Mouse (Mus musculus) embryonic fibroblast, embryonic 13.5 days (primary cell): ENCODE measurements at regions not wholly inside any gene's neighbourhood (a gene's known extent, or its start where the extent isn't known, plus 50 kb on each side); places are given as distances from the start of the nearest gene placed in this dataset.

Experiments
- CTCF ChIP-seq: IDR thresholded peaks from 2 replicates; pipeline ENCODE4 v1.5.1; 2011; ENCODE audit warnings: mild to moderate bottlenecking, control low read depth, low read length, moderate library complexity, borderline replicate concordance; ENCODE audit not compliant: insufficient read depth
- POLR2A ChIP-seq: IDR thresholded peaks from 2 replicates; pipeline ENCODE4 v1.6.1; 2011; ENCODE audit warnings: low read depth, mild to moderate bottlenecking, control low read depth, low read length, moderate library complexity

DNA sequence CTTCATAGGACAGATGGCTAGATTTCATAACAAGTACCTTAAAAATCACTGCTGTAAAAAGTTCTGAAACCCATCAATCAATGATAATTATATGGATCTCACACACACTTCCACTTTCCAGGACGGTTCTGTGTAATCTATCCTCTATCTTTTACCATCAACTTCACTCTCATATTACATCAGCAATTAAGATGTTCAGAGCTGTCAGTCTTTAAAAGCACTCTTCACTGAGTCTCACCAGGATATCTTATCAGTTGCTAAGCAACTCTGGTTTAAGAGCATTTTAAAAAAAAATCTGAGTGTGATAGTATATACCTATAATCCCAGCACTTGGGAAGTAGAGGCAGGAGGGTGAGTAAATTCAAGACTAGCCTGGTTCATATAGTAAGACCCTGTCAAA lies 312.0 kb upstream of the Gpr149 start:
- TF ChIP-seq POLR2A (no peak), CTCF (no peak)
